ENCODE assay signal across 8 mouse cellular contexts in genomic region chr14:55660636-55661035, GRCm38 (mm10). TPM values are rescaled to one million over a fixed set of nuclear protein-coding genes. Genes with fewer than 3 reads are reported as not detected.
DNase-seq lines count a peak whose midpoint lies in the region; ATAC-seq and TF ChIP-seq lines count a peak whose summit lies in the region.

No protein-coding gene starts in this region.

- WGBS in heart, embryonic 15.5 days = 49% methylated on average over 2 of the region's 2 CpGs
- WGBS in forebrain, postnatal 0 days = 20% methylated on average over 2 of the region's 2 CpGs
- WGBS in liver, embryonic 16.5 days (ENCODE audit: insufficient replicate concordance) = 59% methylated on average over 2 of the region's 2 CpGs

- no peak for ATAC-seq in heart, embryonic 15.5 days (replicated peaks; ENCODE audit: insufficient number of reproducible peaks, insufficient read depth, low FRiP score, low read depth)
- peak; percentile 22 for ATAC-seq in Patski
- no peak for ATAC-seq in forebrain, postnatal 0 days
- no peak for ATAC-seq in liver, embryonic 16.5 days (ENCODE audit: low read depth)

- CTCF ChIA-PET in Patski (lab: Charles Lee) = interaction anchor here (1.3 to 2.8 kb wide), 5 partner anchors 9 to 84 kb away, joined by 3 to 15 read pairs (median 3); no protein-coding TSS in a partner anchor

- peak overlapping the region; percentile 77 for H3K27ac ChIP-seq in heart, embryonic 15.5 days
- no peak overlapping the region for H3K27ac ChIP-seq in forebrain, postnatal 0 days (ENCODE audit: low read depth, low read length)
- H3K27ac ChIP-seq in liver, embryonic 16.5 days (ENCODE audit: low read length) = peak overlapping the region; percentile 45; the same call in 1 of the 2 replicates

- no peaks in the 10 kb centered on the region for H3K9me3 ChIP-seq in heart, embryonic 15.5 days (replicated peaks)
- H3K9me3 ChIP-seq in forebrain, postnatal 0 days (ENCODE audit: low read length) = no peaks in the 10 kb centered on the region
- no peaks in the 10 kb centered on the region for H3K9me3 ChIP-seq in liver, embryonic 16.5 days (replicated peaks; ENCODE audit: control insufficient read depth, low read length)

- peaks cover 32% of the 10 kb centered on the region for H3K36me3 ChIP-seq in heart, embryonic 15.5 days
- H3K36me3 ChIP-seq in forebrain, postnatal 0 days (ENCODE audit: insufficient read depth) = peaks cover 25% of the 10 kb centered on the region
- H3K36me3 ChIP-seq in liver, embryonic 16.5 days (ENCODE audit: control insufficient read depth, insufficient read depth) = peaks cover 8% of the 10 kb centered on the region

- no peak overlapping the region for H3K9ac ChIP-seq in heart, embryonic 15.5 days
- H3K9ac ChIP-seq in forebrain, postnatal 0 days = peak overlapping the region; percentile 59; the same call in 1 of the 2 replicates
- peak overlapping the region; percentile 67 for H3K9ac ChIP-seq in liver, embryonic 16.5 days (ENCODE audit: low read depth, low read length)

- H3K27me3 ChIP-seq in heart, embryonic 15.5 days = no peaks in the 10 kb centered on the region
- H3K27me3 ChIP-seq in Patski = no peaks in the 10 kb centered on the region
- H3K27me3 ChIP-seq in forebrain, postnatal 0 days (ENCODE audit: insufficient read depth, low read length) = no peaks in the 10 kb centered on the region
- H3K27me3 ChIP-seq in liver, embryonic 16.5 days (ENCODE audit: control insufficient read depth, insufficient read depth, low read depth, low read length) = no peaks in the 10 kb centered on the region

- peaks cover 28% of the 10 kb centered on the region for H3K4me1 ChIP-seq in heart, embryonic 15.5 days (replicated peaks)
- H3K4me1 ChIP-seq in forebrain, postnatal 0 days (ENCODE audit: insufficient read depth) = 0 out of 2 replicates have a peak, but pooled peaks cover 2% of the 10 kb centered on the region
- peaks cover 17% of the 10 kb centered on the region for H3K4me1 ChIP-seq in liver, embryonic 16.5 days (ENCODE audit: control insufficient read depth, low read depth, low read length)

- TF ChIP-seq CTCF in Patski (IDR thresholded peaks at IDR 0.05) = no peak
- no peak for TF ChIP-seq CTCF in forebrain, postnatal 0 days (IDR thresholded peaks at IDR 0.05; ENCODE audit: low read depth)

- in situ Hi-C loops in Patski (cut with MboI; ENCODE audit: low pct_unique_long_range_greater_than_20kb) = no loop called here

- peak overlapping the region; percentile 58; the same call in 1 of the 2 replicates for H3K4me2 ChIP-seq in heart, embryonic 15.5 days
- peak overlapping the region; percentile 59; the same call in 1 of the 2 replicates for H3K4me2 ChIP-seq in forebrain, postnatal 0 days (ENCODE audit: low read depth)
- H3K4me2 ChIP-seq in liver, embryonic 16.5 days (ENCODE audit: low read depth, low read length) = peak overlapping the region; percentile 69

- DNase-seq in heart, postnatal 4 days = no peak
- DNase-seq in Patski (ENCODE audit: low read depth, low spot score) = no peak
- DNase-seq in forebrain, postnatal 0 days = no peak
- DNase-seq in layer of hippocampus, adult 11-12 months (ENCODE audit: low spot score) = no peak
- no peak for DNase-seq in right cerebral cortex, postnatal 36 days (ENCODE audit: low spot score in 2 of 2)
- no peak for DNase-seq in frontal cortex, adult 2 months (ENCODE audit: extremely low spot score in 1 of 2, low spot score in 1 of 2)

- POLR2A ChIA-PET in Patski (lab: Charles Lee) = interaction anchor here (1.2 to 1.6 kb wide), 2 partner anchors 9 to 26 kb away, joined by 3 read pairs; no protein-coding TSS in a partner anchor

- peak overlapping the region; percentile 73 for H3K4me3 ChIP-seq in heart, embryonic 15.5 days
- peak overlapping the region; percentile 60; the same call in 1 of the 2 replicates for H3K4me3 ChIP-seq in forebrain, postnatal 0 days (ENCODE audit: low read depth, low read length)
- H3K4me3 ChIP-seq in liver, embryonic 16.5 days (ENCODE audit: low read depth, low read length) = peak overlapping the region; percentile 73

RNA-seq across cellular contexts. Expression of gene Mdp1, which starts 0.3 kb away (rescaled TPM):
- 84.5 and 90.0 TPM in 2 replicates for polyA plus RNA-seq in heart, embryonic 15.5 days (2015; fragmentation: Nextera tagmentation; extraction: Ambion mirVana)
- 10 to 100 TPM; 63.2 to 66.7 TPM for total RNA-seq in heart, postnatal 4 days (2021)
- 29.7 TPM for polyA plus RNA-seq in Patski (2021)
- total RNA-seq in forebrain, postnatal 0 days (2014; rRNA removed) = 50.8 and 51.5 TPM in 2 replicates
- 60.0 and 63.5 TPM in 2 replicates for polyA plus RNA-seq in forebrain, postnatal 0 days (2015; fragmentation: Nextera tagmentation; extraction: Ambion mirVana)
- polyA plus RNA-seq in liver, embryonic 16.5 days (2015; fragmentation: Nextera tagmentation; extraction: Ambion mirVana) = 14.1 and 16.8 TPM in 2 replicates
- 46.0 and 46.7 TPM in 2 replicates for polyA plus RNA-seq in frontal cortex, adult 2 months (2012; rRNA removed)

RNA-seq across cellular contexts. Expression of gene Tssk4, which starts 10.7 kb away (rescaled TPM):
- 0.31 and 0.36 TPM in 2 replicates for polyA plus RNA-seq in heart, embryonic 15.5 days (2015; fragmentation: Nextera tagmentation; extraction: Ambion mirVana)
- 1 to 10 TPM; 1.1 to 1.2 TPM for total RNA-seq in heart, postnatal 4 days (2021)
- 0.42 TPM for polyA plus RNA-seq in Patski (2021)
- total RNA-seq in forebrain, postnatal 0 days (2014; rRNA removed) = 0.43 and 0.46 TPM in 2 replicates
- 0.22 and 0.23 TPM in 2 replicates for polyA plus RNA-seq in forebrain, postnatal 0 days (2015; fragmentation: Nextera tagmentation; extraction: Ambion mirVana)
- polyA plus RNA-seq in liver, embryonic 16.5 days (2015; fragmentation: Nextera tagmentation; extraction: Ambion mirVana) = 0.15 and 0.16 TPM in 2 replicates
- polyA plus RNA-seq in frontal cortex, adult 2 months (2012; rRNA removed) = 0.78 and 1.2 TPM in 2 replicates

RNA-seq across cellular contexts. Expression of gene Gmpr2, which starts 11.1 kb away (rescaled TPM):
- 36.0 and 42.3 TPM in 2 replicates for polyA plus RNA-seq in heart, embryonic 15.5 days (2015; fragmentation: Nextera tagmentation; extraction: Ambion mirVana)
- total RNA-seq in heart, postnatal 4 days (2021) = 10 to 100 TPM; 16.6 to 21.0 TPM
- 35.9 TPM for polyA plus RNA-seq in Patski (2021)
- total RNA-seq in forebrain, postnatal 0 days (2014; rRNA removed) = 19.9 and 26.9 TPM in 2 replicates
- 37.3 and 40.9 TPM in 2 replicates for polyA plus RNA-seq in forebrain, postnatal 0 days (2015; fragmentation: Nextera tagmentation; extraction: Ambion mirVana)
- polyA plus RNA-seq in liver, embryonic 16.5 days (2015; fragmentation: Nextera tagmentation; extraction: Ambion mirVana) = 20.9 and 22.8 TPM in 2 replicates
- polyA plus RNA-seq in frontal cortex, adult 2 months (2012; rRNA removed) = 30.6 and 33.0 TPM in 2 replicates

RNA-seq across cellular contexts. Expression of gene Nedd8, which starts 11.3 kb away (rescaled TPM):
- 448 and 462 TPM in 2 replicates for polyA plus RNA-seq in heart, embryonic 15.5 days (2015; fragmentation: Nextera tagmentation; extraction: Ambion mirVana)
- 100 to 1,000 TPM; 296 to 328 TPM for total RNA-seq in heart, postnatal 4 days (2021)
- 325 TPM for polyA plus RNA-seq in Patski (2021)
- 132 and 192 TPM in 2 replicates for total RNA-seq in forebrain, postnatal 0 days (2014; rRNA removed)
- polyA plus RNA-seq in forebrain, postnatal 0 days (2015; fragmentation: Nextera tagmentation; extraction: Ambion mirVana) = 593 and 742 TPM in 2 replicates
- 212 and 230 TPM in 2 replicates for polyA plus RNA-seq in liver, embryonic 16.5 days (2015; fragmentation: Nextera tagmentation; extraction: Ambion mirVana)
- polyA plus RNA-seq in frontal cortex, adult 2 months (2012; rRNA removed) = 351 and 383 TPM in 2 replicates

RNA-seq across cellular contexts. Expression of gene Tm9sf1, which starts 17.0 kb away (rescaled TPM):
- 76.8 and 91.2 TPM in 2 replicates for polyA plus RNA-seq in heart, embryonic 15.5 days (2015; fragmentation: Nextera tagmentation; extraction: Ambion mirVana)
- 10 to 100 TPM; 60.1 to 72.3 TPM for total RNA-seq in heart, postnatal 4 days (2021)
- polyA plus RNA-seq in Patski (2021) = 109 TPM
- total RNA-seq in forebrain, postnatal 0 days (2014; rRNA removed) = 26.5 and 33.4 TPM in 2 replicates
- 36.0 and 48.4 TPM in 2 replicates for polyA plus RNA-seq in forebrain, postnatal 0 days (2015; fragmentation: Nextera tagmentation; extraction: Ambion mirVana)
- 46.8 and 49.6 TPM in 2 replicates for polyA plus RNA-seq in liver, embryonic 16.5 days (2015; fragmentation: Nextera tagmentation; extraction: Ambion mirVana)
- 33.0 and 38.5 TPM in 2 replicates for polyA plus RNA-seq in frontal cortex, adult 2 months (2012; rRNA removed)
